In the genomic region with DNA sequence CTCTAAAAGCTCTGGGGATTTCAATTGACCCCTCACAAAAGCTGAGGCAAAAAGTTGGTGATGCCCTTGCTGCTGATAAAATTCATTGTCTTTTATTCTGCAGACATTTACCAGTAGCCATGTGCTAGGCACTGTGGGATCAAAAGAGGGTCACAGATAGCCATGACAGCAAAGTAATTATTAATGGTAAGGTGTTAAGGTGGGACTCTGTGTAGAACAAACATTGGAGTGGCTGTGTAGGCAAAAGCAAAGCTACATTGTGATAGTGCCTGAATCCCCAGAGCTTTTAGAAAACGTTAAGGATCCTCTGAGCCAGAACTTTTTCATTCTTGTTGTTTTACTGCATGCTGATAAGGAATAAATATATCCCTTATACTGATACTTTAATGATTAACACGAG, we compare ENCODE assay signal across 29 mouse cellular contexts.
"Had no signal": no experiment of that assay in that cellular context is flagged by ENCODE, and none has a peak within 500 bp of the region (broad histone marks: within the 10 kb centered on the region; RNA-seq: fewer than 3 reads in every experiment).

No protein-coding gene starts in this region.

- H3K4me3 ChIP-seq: left cerebral cortex, adult 2 months; limb, embryonic 10.5 days; limb, embryonic 12.5 days; limb, embryonic 13.5 days; limb, embryonic 15.5 days; liver, embryonic 12.5 days; liver, embryonic 13.5 days; liver, embryonic 15.5 days; lung, embryonic 15.5 days; megakaryocyte, embryonic 14.5 days; midbrain, embryonic 10.5 days; midbrain, embryonic 12.5 days; midbrain, embryonic 13.5 days; midbrain, embryonic 15.5 days; myocyte had no signal

- H3K9ac ChIP-seq: limb, embryonic 12.5 days; limb, embryonic 13.5 days; limb, embryonic 15.5 days; liver, embryonic 12.5 days; liver, embryonic 13.5 days; liver, embryonic 14.5 days; liver, embryonic 15.5 days; liver, postnatal 0 days; lung, embryonic 15.5 days; midbrain, embryonic 12.5 days; midbrain, embryonic 13.5 days; midbrain, embryonic 15.5 days had no signal

- H3K36me3 ChIP-seq: limb, embryonic 10.5 days; limb, embryonic 12.5 days; limb, embryonic 13.5 days; limb, embryonic 15.5 days; liver, embryonic 12.5 days; liver, embryonic 13.5 days; liver, embryonic 15.5 days; lung, embryonic 15.5 days; midbrain, embryonic 10.5 days; midbrain, embryonic 12.5 days; midbrain, embryonic 13.5 days; midbrain, embryonic 15.5 days had no signal

- DNase-seq: left cerebral cortex, postnatal 4 days; liver; liver, embryonic 13.5 days; liver, postnatal 0 days; lung, adult 18-20 months; lung, adult 2 months; lung, postnatal 10 days; lung, postnatal 14 days; lung, postnatal 36 days; lung, postnatal 4 days had no signal

- H3K9me3 ChIP-seq: limb, embryonic 10.5 days; limb, embryonic 12.5 days; limb, embryonic 13.5 days; limb, embryonic 15.5 days; liver, embryonic 12.5 days; liver, embryonic 13.5 days; liver, embryonic 15.5 days; lung, embryonic 15.5 days; megakaryocyte, embryonic 14.5 days; midbrain, embryonic 10.5 days; midbrain, embryonic 12.5 days; midbrain, embryonic 13.5 days; midbrain, embryonic 15.5 days had no signal

- ATAC-seq: liver, embryonic 12.5 days; liver, postnatal 0 days; midbrain, embryonic 16.5 days had no signal

- H3K27me3 ChIP-seq: limb, embryonic 12.5 days; limb, embryonic 13.5 days; limb, embryonic 15.5 days; liver, embryonic 13.5 days; liver, embryonic 15.5 days; lung, embryonic 15.5 days; midbrain, embryonic 13.5 days; midbrain, embryonic 15.5 days had no signal

- H3K4me1 ChIP-seq: limb, embryonic 15.5 days; liver, embryonic 12.5 days; liver, embryonic 13.5 days; liver, embryonic 15.5 days; megakaryocyte, embryonic 14.5 days had no signal

- H3K27ac ChIP-seq: limb, embryonic 10.5 days; limb, embryonic 15.5 days; liver, embryonic 12.5 days; liver, embryonic 13.5 days; liver, embryonic 14.5 days; liver, embryonic 15.5 days; macrophage had no signal

- H3K4me2 ChIP-seq: limb, embryonic 12.5 days; limb, embryonic 13.5 days; limb, embryonic 15.5 days; liver, embryonic 11.5 days; liver, embryonic 12.5 days; liver, embryonic 13.5 days; liver, embryonic 15.5 days; lung, embryonic 15.5 days; midbrain, embryonic 11.5 days; midbrain, embryonic 12.5 days; midbrain, embryonic 13.5 days; midbrain, embryonic 15.5 days had no signal
